Mouse (Mus musculus): ENCODE data around the gene Nf1. TPM values are rescaled to one million over a fixed set of nuclear protein-coding genes. Genes with fewer than 3 reads are reported as not detected.

Gene Nf1
- total and polyA plus RNA-seq, 2 experiments from 2014 or later = 3.5 to 20.1 TPM

DNA sequence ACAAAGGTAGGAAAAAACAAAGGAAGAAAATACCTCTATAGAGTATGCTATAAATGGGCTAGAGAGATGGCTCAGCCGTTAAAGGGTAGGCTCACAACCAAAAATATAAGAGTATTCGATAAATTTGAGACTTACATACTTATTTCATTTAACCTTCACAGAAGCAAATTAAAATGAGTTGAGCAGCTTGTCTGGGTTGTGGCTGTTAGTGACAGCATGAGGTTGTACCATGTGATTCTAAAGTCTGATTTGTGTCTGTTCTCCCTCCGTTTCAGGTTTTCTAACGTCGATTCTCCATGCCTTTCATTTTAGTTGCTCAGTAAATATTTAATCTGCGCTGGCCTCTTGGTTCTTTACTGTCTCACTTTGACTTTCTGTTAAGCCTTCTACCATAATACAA is 179.8 kb downstream of the Nf1 start:
- Histone ChIP-seq H3K27me3 (ENCODE audit: control insufficient read depth, insufficient read depth, low read length) (no peaks in the 10 kb centered on the region), H3K36me3 (replicated peaks; ENCODE audit: control insufficient read depth, insufficient read depth, low read length) (0 out of 2 replicates have a peak, but pooled peaks cover 6% of the 10 kb centered on the region), H3K9ac (replicated peaks; ENCODE audit: low read depth, low read length) (no peak overlapping the region), H3K4me3 (ENCODE audit: low read depth, low read length) (no peak overlapping the region), H3K4me1 (ENCODE audit: control insufficient read depth, insufficient read depth) (no peaks in the 10 kb centered on the region), H3K9me3 (replicated peaks; ENCODE audit: control insufficient read depth, low read length) (no peaks in the 10 kb centered on the region), H3K4me2 (ENCODE audit: low read depth, low read length) (no peak overlapping the region), H3K27ac (ENCODE audit: low read depth) (no peak overlapping the region)
- TF ChIP-seq CTCF (IDR thresholded peaks at IDR 0.05; ENCODE audit: low read depth) = no peak
- TF ChIP-seq EP300 (IDR thresholded peaks at IDR 0.05; ENCODE audit: low read depth) = no peak
- ATAC-seq (ENCODE audit: insufficient read depth, low read depth) (no peak), DNase-seq (ENCODE audit: low spot score) (no peak)
- WGBS = 90% methylated on average over 6 of the region's 6 CpGs

DNA sequence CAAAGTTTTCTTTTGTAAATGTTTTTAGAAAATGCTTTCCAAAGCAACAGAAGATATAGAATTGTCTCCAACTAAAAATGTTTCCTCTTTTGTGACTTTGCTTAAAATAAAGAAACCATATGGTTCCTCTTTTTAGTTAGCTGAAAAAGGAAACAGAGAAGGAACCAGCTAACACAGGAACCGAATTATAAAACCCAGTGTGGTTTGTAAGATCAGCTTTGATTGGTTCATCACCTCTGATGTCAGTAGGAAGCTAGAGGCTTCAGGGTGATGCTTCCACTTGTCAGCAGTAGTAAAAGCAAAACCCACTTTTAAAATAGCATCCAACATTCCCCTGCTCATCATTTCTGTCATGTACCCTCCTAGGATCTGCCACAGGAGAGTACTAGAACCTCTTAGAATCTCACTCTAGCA is 180.4 kb downstream of the Nf1 start:
- DNase-seq (ENCODE audit: low spot score) = no peak
- H3K4me1 ChIP-seq (ENCODE audit: control insufficient read depth, insufficient read depth) = no peaks in the 10 kb centered on the region
- no peak for ATAC-seq (ENCODE audit: insufficient read depth, low read depth)
- 0 out of 2 replicates have a peak, but pooled peaks cover 6% of the 10 kb centered on the region for H3K36me3 ChIP-seq (replicated peaks; ENCODE audit: control insufficient read depth, insufficient read depth, low read length)
- TF ChIP-seq CTCF (IDR thresholded peaks at IDR 0.05; ENCODE audit: low read depth) (no peak), EP300 (IDR thresholded peaks at IDR 0.05; ENCODE audit: low read depth) (no peak)
- H3K27ac ChIP-seq (ENCODE audit: low read depth) = no peak overlapping the region
- no peak overlapping the region for H3K4me3 ChIP-seq (ENCODE audit: low read depth, low read length)
- no peaks in the 10 kb centered on the region for H3K9me3 ChIP-seq (replicated peaks; ENCODE audit: control insufficient read depth, low read length)
- no peak overlapping the region for H3K9ac ChIP-seq (replicated peaks; ENCODE audit: low read depth, low read length)
- 58% methylated on average over 1 of the region's 1 CpGs for whole genome bisulfite sequencing
- no peaks in the 10 kb centered on the region for H3K27me3 ChIP-seq (ENCODE audit: control insufficient read depth, insufficient read depth, low read length)
- no peak overlapping the region for H3K4me2 ChIP-seq (ENCODE audit: low read depth, low read length)

DNA sequence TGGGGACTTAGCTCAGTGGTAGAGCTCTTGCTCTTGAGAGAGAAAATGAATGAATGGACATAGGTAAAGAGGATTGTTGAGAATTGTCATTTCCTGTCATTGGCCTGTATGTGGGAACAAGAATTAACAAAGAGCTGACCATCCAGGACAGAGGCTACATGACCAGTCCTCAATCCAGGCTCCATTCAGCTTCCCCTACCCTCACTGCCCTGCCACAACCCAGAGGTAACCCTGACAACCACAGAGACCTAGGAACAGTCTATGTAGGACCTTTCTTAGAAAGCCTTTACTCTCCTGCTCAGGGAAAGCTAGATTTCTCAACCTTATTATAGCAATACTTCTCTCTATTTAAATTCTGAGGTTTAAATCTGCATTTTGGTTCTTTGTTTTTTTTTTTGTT is 181.3 kb downstream of the Nf1 start:
- no peak for ATAC-seq (ENCODE audit: insufficient read depth, low read depth)
- Histone ChIP-seq H3K27me3 (ENCODE audit: control insufficient read depth, insufficient read depth, low read length) (no peaks in the 10 kb centered on the region), H3K27ac (ENCODE audit: low read depth) (no peak overlapping the region), H3K4me3 (ENCODE audit: low read depth, low read length) (no peak overlapping the region), H3K4me2 (ENCODE audit: low read depth, low read length) (no peak overlapping the region), H3K4me1 (ENCODE audit: control insufficient read depth, insufficient read depth) (no peaks in the 10 kb centered on the region), H3K9ac (replicated peaks; ENCODE audit: low read depth, low read length) (no peak overlapping the region), H3K9me3 (replicated peaks; ENCODE audit: control insufficient read depth, low read length) (no peaks in the 10 kb centered on the region), H3K36me3 (replicated peaks; ENCODE audit: control insufficient read depth, insufficient read depth, low read length) (no peaks in the 10 kb centered on the region)
- TF ChIP-seq CTCF (IDR thresholded peaks at IDR 0.05; ENCODE audit: low read depth) (no peak), EP300 (IDR thresholded peaks at IDR 0.05; ENCODE audit: low read depth) (no peak)
- DNase-seq (ENCODE audit: low spot score) = no peak

DNA sequence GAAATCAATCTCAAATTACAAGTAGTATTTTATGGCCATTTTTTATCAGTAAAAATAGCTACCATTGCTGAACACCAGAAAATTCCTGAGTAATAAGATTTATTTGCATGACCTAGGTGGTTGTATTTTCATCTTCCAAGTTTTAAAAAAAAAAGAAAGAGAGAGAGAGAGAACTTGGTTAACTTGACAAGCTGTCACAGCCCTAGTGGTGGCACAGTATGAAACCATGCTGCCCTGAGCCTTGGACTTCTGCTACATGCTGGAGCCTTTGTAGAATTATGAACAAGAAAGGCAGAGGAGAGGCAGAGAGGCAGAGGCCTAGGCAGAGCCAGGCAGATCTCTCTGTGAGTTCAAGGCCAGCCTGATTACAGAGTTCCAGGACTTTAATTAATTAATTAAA is 182.4 kb downstream of the Nf1 start:
- no peaks in the 10 kb centered on the region for H3K9me3 ChIP-seq (replicated peaks; ENCODE audit: control insufficient read depth, low read length)
- H3K4me1 ChIP-seq (ENCODE audit: control insufficient read depth, insufficient read depth) = peaks cover 2% of the 10 kb centered on the region
- H3K36me3 ChIP-seq (replicated peaks; ENCODE audit: control insufficient read depth, insufficient read depth, low read length) = no peaks in the 10 kb centered on the region
- DNase-seq (ENCODE audit: low spot score) = no peak
- H3K27me3 ChIP-seq (ENCODE audit: control insufficient read depth, insufficient read depth, low read length) = no peaks in the 10 kb centered on the region
- no peak overlapping the region for H3K9ac ChIP-seq (replicated peaks; ENCODE audit: low read depth, low read length)
- TF ChIP-seq CTCF (IDR thresholded peaks at IDR 0.05; ENCODE audit: low read depth) (no peak), EP300 (IDR thresholded peaks at IDR 0.05; ENCODE audit: low read depth) (no peak)
- ATAC-seq (ENCODE audit: insufficient read depth, low read depth) = no peak
- no peak overlapping the region for H3K27ac ChIP-seq (ENCODE audit: low read depth)
- H3K4me3 ChIP-seq (ENCODE audit: low read depth, low read length) = no peak overlapping the region
- no peak overlapping the region for H3K4me2 ChIP-seq (ENCODE audit: low read depth, low read length)

DNA sequence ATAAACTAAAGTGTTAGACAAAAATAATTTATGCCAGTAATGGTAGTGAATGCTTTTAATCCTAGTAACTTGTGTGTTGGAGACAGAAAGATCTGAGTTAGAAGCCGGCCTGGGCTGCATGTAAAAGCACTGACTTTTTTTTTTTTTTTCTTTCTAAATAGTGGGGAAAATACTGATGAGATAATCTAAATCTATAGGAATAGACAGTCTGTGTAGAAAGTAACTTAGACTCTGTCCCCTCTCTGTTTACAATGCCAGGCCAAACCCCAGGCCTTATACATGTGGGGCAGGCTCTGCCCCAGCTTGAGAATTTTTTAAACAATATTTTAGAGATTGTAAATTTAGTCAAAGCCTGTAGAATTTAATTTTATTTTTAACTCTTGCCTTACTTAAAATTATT is 183.5 kb downstream of the Nf1 start:
- no peak overlapping the region for H3K4me3 ChIP-seq (ENCODE audit: low read depth, low read length)
- no peaks in the 10 kb centered on the region for H3K36me3 ChIP-seq (replicated peaks; ENCODE audit: control insufficient read depth, insufficient read depth, low read length)
- H3K4me1 ChIP-seq (ENCODE audit: control insufficient read depth, insufficient read depth) = peaks cover 10% of the 10 kb centered on the region
- no peak overlapping the region for H3K27ac ChIP-seq (ENCODE audit: low read depth)
- H3K27me3 ChIP-seq (ENCODE audit: control insufficient read depth, insufficient read depth, low read length) = no peaks in the 10 kb centered on the region
- H3K4me2 ChIP-seq (ENCODE audit: low read depth, low read length) = no peak overlapping the region; the same call in 1 of the 2 replicates
- WGBS = 85% methylated on average over 1 of the region's 1 CpGs
- TF ChIP-seq CTCF (IDR thresholded peaks at IDR 0.05; ENCODE audit: low read depth) = no peak
- no peak for TF ChIP-seq EP300 (IDR thresholded peaks at IDR 0.05; ENCODE audit: low read depth)
- ATAC-seq (ENCODE audit: insufficient read depth, low read depth) (no peak), DNase-seq (ENCODE audit: low spot score) (no peak)
- no peaks in the 10 kb centered on the region for H3K9me3 ChIP-seq (replicated peaks; ENCODE audit: control insufficient read depth, low read length)
- H3K9ac ChIP-seq (replicated peaks; ENCODE audit: low read depth, low read length) = no peak overlapping the region

DNA sequence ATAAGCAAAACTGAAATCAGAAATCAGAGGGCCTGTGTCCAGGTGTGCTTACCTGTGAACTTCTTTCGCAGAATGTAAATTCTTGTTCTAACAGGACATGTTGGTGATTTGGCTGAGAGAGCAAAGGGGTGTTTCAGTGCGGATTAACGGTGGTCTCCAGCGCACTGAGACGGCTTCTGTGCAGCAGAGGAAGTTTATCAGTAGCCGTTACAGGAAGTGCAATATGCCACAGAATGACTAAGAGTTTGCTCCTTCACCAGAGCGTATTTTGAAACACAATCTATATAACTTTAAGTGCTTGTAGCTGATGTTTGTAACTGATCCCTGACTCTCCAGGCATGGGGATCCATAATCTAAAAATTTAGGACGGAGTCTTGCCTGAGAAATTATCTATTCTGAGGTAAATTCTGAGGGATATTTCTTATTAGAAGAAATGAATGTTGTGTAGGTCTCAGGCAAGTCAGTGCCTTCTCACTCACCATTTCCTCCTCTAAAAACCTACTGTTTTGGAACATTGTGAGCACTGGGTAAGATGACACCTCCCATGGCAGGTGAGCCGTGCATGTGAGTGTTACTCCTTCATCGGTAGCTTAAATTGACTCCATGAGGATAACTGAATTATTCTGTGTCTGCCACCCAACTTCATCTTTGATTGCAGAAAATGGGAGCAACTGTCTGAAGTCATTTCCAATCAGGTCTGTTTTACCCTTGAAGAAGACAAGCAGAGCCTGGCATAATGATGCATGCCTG is 184.2 kb downstream of the Nf1 start, which contains the start of gene Evi2b:
TSS of gene Evi2b (minus strand) at position 203 of the 750 bp plus-strand sequence.
- Histone ChIP-seq H3K27ac (ENCODE audit: low read depth) (peak within 1 kb of the TSS; percentile 20; the same call in 1 of the 2 replicates), H3K9ac (replicated peaks; ENCODE audit: low read depth, low read length) (no peak within 1 kb of the TSS), H3K36me3 (replicated peaks; ENCODE audit: control insufficient read depth, insufficient read depth, low read length) (no peaks in the 10 kb centered on the region), H3K9me3 (replicated peaks; ENCODE audit: control insufficient read depth, low read length) (no peaks in the 10 kb centered on the region), H3K4me2 (ENCODE audit: low read depth, low read length) (peak within 1 kb of the TSS; percentile 21; the same call in 1 of the 2 replicates), H3K27me3 (ENCODE audit: control insufficient read depth, insufficient read depth, low read length) (no peaks in the 10 kb centered on the region), H3K4me1 (ENCODE audit: control insufficient read depth, insufficient read depth) (peaks cover 10% of the 10 kb centered on the region), H3K4me3 (ENCODE audit: low read depth, low read length) (no peak within 1 kb of the TSS; the same call in 1 of the 2 replicates)
- TF ChIP-seq CTCF (IDR thresholded peaks at IDR 0.05; ENCODE audit: low read depth) (no peak), EP300 (IDR thresholded peaks at IDR 0.05; ENCODE audit: low read depth) (no peak)
- no peak for ATAC-seq (ENCODE audit: insufficient read depth, low read depth)
- no peak for DNase-seq (ENCODE audit: low spot score)
- 73% methylated on average over 10 of the region's 10 CpGs for WGBS

All from heart, postnatal 0 days (tissue).